Mouse (Mus musculus) stomach, postnatal 0 days (tissue): ENCODE data around the gene Tmie.

Experiments
- CTCF ChIP-seq: IDR thresholded peaks from 2 replicates; pipeline ENCODE4 v1.5.1; 2016; ENCODE audit warnings: antibody characterized with exemption, low read depth, mild to moderate bottlenecking, moderate library complexity
- EP300 ChIP-seq: optimal IDR thresholded peaks from 2 replicates; pipeline ENCODE3; 2016; ENCODE audit warnings: antibody characterized with exemption

DNA sequence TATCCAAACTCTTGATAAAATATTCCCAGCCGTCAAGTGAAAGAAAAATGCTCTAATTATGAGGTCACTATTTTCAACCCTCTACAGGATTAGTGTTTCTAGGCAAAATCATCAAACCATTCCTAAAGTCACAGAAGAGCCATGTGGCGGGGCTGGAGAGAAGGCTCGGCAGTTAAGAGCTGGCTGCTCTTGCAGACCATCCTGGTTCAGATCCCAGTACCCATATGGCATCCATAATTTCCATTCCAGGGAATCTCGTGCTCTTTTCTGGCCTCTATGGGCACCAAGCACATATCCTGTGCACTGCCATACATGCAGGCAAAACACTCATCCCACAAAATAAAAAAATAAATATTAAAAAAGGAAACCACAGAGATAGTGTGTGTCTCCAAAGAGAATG lies 54.5 kb downstream of the Tmie start:
- TF ChIP-seq CTCF (no peak), EP300 (no peak)
